Mouse (Mus musculus): ENCODE measurements around the gene St3gal6.

St3gal6 gene

GRCm38 (mm10) chr16:58523972-58524850, at the start of gene St3gal6:
St3gal6 (minus strand) TSS chr16:58524243.
- ATAC-seq (ENCODE audit: insufficient number of reproducible peaks, low FRiP score, low TSS enrichment): no peak

DNA sequence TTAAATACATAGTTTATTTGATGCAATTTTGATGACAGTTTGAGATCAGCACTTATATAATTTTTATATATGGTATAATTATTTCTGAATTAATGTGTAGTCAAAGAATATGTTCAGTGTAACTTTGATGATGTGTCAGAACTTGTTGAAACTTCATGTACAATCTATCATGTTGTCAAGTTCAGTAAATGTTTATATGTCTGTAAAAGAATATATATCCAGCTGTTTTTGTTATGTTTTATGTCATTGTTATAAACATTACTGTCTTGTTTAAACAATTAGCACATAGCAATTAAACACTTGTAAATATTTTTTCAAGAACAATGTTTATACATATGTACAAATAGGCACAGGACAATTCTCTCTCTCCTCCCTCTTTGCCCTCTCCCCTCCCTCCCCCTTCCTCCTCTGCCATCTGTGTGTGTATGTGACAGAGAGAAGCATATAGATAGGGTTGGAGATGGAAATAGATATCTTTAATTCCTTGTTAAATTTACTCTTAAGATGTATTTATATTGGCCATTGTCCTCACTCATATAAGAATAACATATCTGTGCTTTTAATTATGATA, 46.7 kb upstream of the St3gal6 start:
- ATAC-seq (ENCODE audit: insufficient number of reproducible peaks, low FRiP score, low TSS enrichment): no peak

GRCm38 (mm10) chr16:58561196-58561595, 37.2 kb upstream of the St3gal6 start:
- ATAC-seq (ENCODE audit: insufficient number of reproducible peaks, low FRiP score, low TSS enrichment): no peak

- ATAC-seq (ENCODE audit: insufficient number of reproducible peaks, low FRiP score, low TSS enrichment): no peak
Measured at GRCm38 (mm10) chr16:58556067-58556830, 32.2 kb upstream of the St3gal6 start.

- no peak for ATAC-seq (ENCODE audit: insufficient number of reproducible peaks, low FRiP score, low TSS enrichment)
Measured at GRCm38 (mm10) chr16:58554673-58555072, 30.6 kb upstream of the St3gal6 start.

DNA sequence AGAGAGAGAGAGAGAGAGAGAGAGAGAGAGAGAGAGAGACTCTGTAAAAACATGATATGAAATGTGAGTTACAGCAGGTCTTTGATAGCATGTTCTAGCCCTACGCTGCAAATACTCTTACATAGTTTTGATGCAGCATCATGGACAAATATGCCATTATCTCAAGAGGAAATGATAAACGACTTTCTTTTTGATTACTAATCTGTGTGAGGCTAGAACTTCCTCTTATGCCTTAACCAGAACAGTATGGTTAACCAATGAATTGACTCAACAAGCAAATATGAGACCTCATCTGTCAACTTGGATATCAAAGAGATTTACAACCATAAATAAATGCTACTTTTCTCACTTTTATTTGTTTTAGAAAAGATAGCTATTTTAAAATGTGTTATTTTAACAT, 24.0 kb upstream of the St3gal6 start:
- no peak for ATAC-seq (ENCODE audit: insufficient number of reproducible peaks, low FRiP score, low TSS enrichment)

DNA sequence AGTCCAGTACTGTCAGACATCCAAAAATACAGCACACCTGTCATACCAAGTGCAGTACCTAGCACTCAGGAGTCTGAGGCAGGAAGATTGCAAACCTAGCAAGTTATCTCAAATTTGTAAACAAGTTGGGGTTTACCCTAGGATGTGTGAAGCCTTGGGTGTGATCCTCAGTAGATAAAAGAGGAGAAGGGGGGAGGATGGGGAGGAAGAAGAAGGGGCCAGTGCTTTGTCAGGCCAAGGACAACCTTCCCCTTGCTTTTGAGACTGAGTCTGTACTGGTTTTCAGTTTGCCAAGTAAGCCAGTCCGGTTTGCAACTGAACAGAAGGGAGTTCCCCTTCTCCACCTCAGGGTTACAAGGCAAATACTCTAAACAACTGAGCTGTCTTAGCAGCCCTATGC, 22.1 kb upstream of the St3gal6 start:
- no peak for ATAC-seq (ENCODE audit: insufficient number of reproducible peaks, low FRiP score, low TSS enrichment)

DNA sequence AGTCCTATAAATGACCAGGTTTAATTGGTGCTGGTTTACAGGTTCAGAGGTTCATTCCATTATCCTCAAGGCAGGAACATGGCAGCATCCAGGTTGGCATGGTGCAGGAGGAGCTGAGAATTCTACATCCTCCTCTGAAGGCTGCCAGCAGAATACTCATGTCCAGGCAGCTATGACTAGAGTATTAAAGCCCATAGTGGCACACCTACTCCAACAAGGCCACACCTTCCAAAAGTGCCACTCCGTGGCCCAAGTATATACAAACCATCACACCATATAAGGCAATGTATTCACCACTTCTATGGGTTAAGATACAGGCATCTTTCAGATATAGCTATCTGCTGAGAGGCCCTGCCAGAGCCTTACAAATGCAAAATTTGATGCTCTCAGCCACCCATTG, 15.4 kb upstream of the St3gal6 start:
- ATAC-seq (ENCODE audit: insufficient number of reproducible peaks, low FRiP score, low TSS enrichment): no peak

GRCm38 (mm10) chr16:58539011-58539410, 15.0 kb upstream of the St3gal6 start:
- no peak for ATAC-seq (ENCODE audit: insufficient number of reproducible peaks, low FRiP score, low TSS enrichment)

DNA sequence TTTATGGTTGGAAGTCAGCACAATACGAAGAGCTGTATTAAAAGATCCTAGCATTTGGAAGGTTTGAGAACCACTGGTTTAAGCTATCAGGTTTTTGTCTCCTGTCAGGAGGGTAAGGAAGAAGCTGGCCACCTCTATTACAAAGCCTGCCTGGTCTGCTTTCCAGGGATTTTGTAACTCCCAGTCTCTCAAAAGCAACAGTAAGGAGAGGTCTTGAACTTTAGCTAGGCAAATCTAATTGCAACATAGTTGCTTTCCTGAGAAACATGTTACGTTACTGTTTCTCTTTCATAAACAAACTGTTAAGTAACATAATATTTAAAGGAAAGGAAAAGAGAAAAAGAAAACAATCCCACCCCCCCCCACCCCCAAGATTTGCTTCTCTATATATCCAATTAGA, 12.0 kb upstream of the St3gal6 start:
- no peak for ATAC-seq (ENCODE audit: insufficient number of reproducible peaks, low FRiP score, low TSS enrichment)

DNA sequence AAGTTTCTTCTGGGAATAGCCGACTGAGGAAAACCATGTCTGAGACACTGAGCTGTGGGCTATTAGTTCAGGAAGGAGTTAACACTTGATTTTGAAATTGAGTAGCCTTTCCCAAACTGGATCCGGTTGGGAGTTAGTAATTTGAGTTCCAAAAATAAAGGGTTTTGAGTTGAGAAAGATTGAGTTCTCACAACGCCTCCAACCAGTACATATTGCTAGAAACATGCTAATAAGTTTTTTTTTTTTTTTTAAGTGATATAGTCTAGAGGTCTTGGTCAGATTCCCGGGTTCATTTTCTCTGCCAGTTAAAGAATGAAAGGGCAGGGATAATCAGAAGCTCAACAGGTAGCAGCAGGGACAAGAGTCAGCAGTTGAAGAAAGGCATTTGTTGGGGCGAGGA, 11.2 kb upstream of the St3gal6 start:
- no peak for ATAC-seq (ENCODE audit: insufficient number of reproducible peaks, low FRiP score, low TSS enrichment)

DNA sequence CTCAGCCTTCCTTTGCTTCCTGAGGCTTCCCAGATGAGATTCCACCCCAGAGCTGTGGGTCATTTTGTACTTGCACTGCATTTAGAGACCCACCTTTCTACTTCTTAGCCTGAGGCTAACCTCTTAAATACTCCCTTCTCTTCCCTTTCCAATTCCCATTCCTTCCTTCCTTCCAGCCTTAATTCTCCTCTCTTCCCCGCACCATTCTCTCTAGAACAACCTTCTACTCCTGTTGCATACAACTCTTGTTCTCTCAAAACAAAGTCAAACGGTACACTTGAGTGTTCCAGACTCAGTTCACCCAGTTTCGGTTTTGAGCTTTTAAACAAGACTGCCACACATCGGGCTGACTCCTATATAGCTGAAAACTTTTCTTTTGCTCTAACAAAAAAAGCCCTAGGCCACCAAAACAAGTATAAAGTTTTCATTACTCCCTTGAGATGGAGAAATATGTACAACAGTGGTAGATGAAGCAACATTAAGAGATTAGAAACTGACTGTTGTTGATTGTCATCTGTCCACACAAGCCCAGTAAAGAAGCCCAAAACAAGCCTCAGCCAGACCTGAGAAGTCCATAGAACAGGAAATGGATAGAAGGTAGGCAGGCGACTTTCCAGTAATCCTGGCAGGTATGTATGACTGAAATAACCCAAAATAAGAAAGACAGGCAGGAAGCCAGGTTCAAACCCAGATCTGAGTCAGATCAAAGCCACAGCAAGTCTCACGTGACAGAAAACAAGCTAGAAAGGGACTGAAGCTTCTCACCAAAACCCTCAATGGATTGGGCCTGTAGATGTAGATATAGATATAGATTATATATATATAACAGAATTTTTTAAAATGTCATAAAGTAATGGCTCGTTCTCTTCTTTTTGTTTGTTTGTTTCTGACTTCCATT, 10.5 kb upstream of the St3gal6 start:
- ATAC-seq (ENCODE audit: insufficient number of reproducible peaks, low FRiP score, low TSS enrichment): no peak

DNA sequence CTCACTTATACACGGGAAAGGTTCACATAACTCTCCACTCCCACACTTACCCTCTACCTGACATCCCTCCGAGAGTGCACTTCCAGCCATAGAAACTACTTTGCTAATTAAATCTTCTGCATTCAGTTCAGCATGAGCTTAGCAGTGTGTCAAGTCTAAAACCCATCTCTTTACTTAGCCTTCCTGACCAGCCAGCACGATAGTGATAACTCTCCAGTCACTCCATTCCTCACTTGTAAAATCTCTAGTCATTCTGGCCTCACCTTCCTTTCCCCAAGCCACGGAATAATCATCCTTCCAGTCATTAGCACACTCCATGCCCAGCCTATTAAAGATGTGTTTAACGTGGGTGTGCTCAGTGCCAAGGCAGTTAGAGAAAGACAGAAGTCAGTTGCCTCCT, 9.7 kb upstream of the St3gal6 start:
- no peak for ATAC-seq (ENCODE audit: insufficient number of reproducible peaks, low FRiP score, low TSS enrichment)

- no peak for ATAC-seq (ENCODE audit: insufficient number of reproducible peaks, low FRiP score, low TSS enrichment)
Measured at GRCm38 (mm10) chr16:58533254-58533653, 9.2 kb upstream of the St3gal6 start.

DNA sequence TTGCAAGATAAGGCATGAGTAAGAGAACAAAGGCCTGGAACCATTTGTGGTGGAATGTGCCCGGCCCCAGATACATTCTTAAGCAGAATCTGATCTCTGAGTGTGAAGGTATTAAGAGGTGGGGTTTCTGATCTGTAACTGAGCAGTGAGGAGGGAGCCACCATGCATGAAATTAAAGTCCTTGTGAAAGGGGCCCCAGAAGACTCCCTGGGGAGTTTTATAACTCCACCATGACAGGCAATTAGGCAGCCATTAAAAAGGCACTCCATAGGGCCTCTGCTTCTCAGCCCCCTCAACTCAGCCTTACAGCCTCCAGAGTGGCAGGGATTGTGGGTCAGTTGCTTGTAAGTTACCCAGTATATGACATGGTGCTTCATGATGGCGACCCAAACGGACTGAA, 8.5 kb upstream of the St3gal6 start:
- ATAC-seq (ENCODE audit: insufficient number of reproducible peaks, low FRiP score, low TSS enrichment): no peak

DNA sequence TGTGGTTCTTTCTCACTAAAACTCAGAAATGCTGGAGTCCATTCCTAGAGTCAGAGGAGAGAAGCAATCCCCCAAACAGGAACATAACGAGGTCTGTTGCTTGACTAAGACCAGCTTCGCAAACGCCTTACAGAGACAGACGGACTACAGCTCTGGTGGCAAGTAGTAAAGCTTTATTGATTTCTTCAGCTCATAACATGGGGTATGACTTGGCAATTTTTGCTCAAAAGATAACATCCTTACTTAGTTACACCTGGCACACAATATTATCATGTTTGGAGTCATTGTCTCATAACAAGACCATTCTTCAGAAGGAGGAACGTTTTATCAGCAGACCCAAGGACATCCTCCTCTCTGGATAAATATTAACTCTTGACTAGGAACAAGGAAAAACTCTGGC, 3.8 kb upstream of the St3gal6 start:
- no peak for ATAC-seq (ENCODE audit: insufficient number of reproducible peaks, low FRiP score, low TSS enrichment)

DNA sequence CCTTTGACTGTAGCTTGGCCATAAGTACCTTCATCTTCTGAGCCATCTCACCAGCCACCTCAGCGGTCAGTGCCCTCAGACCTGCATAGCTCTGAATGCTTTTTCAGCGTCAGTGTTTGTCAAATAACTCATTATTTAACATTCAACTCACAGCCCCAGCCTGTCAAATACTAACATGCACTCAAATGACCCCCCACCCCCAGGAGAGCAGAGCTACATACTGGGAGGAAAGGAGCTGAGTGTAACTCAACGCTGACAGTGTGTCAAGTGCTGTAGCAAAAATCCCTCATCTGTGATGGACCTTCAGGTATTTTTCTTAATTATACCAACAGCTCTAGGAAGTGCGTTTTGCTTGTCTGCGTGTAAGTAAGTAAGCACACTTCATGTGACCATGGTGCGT, 2.7 kb upstream of the St3gal6 start:
- ATAC-seq (ENCODE audit: insufficient number of reproducible peaks, low FRiP score, low TSS enrichment): no peak

DNA sequence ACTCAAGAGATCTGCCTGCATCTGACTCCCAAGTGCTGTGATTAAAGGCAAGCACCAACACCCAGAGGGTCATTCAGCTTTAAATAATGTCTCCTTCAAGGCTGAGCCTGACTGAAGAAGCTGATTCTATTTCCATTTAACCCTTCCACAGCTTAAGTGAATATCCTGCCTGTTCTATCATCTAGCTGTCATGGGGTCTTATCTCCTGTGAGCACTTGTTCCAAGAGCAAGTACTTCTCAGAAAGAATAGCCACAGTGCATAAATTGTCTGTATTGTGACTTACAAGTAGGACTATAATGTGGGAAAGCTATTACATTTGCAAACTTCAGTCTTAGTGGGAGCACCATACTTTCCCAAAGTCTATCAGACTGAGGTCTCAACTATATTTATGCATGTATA, 1.8 kb upstream of the St3gal6 start:
- ATAC-seq (ENCODE audit: insufficient number of reproducible peaks, low FRiP score, low TSS enrichment): no peak

DNA sequence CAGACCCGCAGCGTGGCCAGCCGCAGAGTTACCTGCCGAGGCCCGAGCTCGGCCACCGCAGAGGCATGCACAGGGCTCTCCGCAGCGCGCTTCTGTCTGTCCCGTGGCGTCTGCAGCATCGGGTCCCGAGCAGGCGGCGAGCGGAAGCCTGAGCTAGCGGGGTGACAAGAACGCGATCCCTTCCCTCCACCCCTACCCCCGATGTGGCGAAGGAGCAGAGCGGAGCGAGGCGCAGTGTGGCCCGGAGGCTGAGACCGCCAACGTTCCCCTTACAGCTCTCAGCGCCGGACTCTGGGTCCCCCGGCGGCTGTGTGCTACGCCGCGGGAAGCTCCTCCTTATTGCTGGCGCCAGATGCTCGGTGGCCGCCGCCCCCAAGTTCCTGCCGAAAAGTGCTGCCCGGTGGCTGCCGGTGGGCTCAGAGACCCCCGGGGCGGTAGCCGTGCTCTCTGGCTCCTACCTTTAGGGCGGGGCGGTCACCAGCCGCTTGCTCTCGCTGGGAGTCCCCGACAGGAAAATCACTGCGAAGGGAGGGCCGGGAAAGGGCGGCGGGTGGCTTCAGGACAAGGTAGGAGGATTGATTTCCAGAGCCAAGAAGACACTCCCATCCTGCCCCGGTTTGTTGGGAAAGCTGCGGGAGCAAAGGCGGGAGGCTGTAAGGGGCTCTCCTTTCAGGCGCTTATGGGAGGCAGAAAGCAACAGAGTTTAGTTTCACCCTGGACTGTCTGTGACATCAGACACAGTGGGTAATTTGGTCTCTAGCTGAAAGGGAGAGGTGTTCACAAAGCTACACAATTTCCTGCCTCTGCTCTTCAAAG, 791 bp downstream of the St3gal6 start:
- ATAC-seq (ENCODE audit: insufficient number of reproducible peaks, low FRiP score, low TSS enrichment): peak; percentile 70

DNA sequence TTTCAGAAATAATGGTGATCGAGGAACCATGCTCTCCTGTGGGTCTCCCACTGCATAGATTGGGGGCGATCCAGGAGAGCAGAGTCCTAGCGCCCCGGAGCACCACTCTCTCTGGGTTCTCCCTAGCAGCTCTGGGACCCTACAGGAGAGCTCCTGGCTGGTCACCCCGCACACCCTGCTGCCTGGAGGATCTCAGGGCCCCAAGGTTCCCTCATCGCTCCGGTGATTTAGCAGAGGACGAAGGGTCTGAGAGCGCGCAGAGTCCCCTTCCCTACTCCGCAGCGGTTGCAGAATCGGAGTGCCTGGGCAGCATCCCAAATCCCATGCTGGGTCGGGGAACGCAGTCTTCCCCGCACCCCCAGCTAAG, 1.4 kb downstream of the St3gal6 start:
- ATAC-seq (ENCODE audit: insufficient number of reproducible peaks, low FRiP score, low TSS enrichment): peak; percentile 26
